Mouse (Mus musculus): ENCODE measurements around the gene Soga1. TPM values are rescaled to one million over a fixed set of nuclear protein-coding genes. Genes with fewer than 3 reads are reported as not detected.
A peak's percentile ranks its signal among the peaks of the same experiment; 100 is the strongest.

Soga1 gene
- polyA plus RNA-seq, 2 experiments from 2014 or later, result 0.05 TPM; not detected in 1

- no peak for ATAC-seq
Observed at GRCm38 (mm10) chr2:157035371-157035770, 43.7 kb downstream of the Soga1 start.

- ATAC-seq, result peak; percentile 46
Observed at GRCm38 (mm10) chr2:157030804-157031203, 48.2 kb downstream of the Soga1 start.

DNA sequence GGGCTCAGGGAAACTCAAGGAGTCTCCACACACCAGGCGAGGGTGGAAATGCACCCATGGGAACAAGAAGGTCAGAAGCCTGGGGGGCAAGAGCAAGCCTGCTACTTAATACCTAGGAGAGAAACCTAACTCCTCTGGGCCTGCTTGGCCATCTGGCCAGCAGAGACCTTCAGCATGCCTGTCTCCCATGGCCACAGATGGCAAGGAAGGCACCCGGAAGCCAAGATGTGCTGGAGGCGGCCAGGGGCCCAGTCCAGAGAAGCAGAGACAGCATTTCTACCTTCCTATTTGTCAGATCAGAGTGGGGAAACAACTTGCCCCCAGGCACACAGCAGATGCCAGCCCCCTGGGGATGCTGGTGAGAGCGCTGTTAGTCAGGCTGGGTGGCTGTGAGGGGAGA, 50.8 kb downstream of the Soga1 start:
- ATAC-seq, result no peak

DNA sequence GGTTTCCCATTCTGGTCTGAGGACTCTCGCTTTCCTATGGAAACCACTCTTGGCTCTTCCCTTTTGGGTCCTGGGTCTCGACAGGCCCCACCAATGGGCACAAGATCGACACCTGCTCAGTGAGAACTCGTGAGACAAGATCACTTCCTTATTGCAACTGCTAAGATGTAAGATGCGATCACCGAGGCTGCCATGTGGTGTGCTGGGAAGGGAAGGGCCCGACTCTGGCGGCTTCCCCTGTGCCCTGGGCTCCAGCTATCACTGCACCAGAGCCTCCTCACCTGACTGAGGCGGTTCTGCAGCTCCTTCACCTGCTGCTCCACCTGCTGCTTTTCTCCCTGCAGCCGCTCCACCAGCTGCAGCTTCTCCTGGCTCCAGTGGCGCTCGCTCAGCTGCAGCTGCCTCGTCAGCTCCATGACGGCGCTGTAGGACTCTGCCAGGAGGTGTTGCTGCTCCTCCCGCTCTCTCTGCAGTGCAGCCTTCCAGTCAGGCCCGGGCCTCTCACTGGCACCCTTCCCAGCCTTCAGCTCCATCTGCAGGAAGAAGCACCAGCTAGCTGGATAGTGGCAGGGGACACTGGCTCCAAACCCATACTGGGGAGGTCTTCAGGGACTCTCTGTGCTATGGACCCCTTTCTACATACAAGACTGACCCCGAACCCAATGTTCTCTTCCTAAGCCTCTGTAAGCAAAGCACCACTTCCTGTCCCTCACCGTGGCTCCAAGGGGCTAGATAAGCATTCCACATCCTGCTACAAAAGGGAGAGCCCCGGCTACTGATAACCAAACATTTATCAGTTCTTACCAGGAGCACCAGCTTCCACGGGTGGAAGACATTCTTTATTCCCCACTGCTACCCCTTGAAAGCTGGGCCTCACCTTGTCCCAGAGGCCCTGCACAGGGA, 51.7 kb downstream of the Soga1 start:
- ATAC-seq, result no peak

DNA sequence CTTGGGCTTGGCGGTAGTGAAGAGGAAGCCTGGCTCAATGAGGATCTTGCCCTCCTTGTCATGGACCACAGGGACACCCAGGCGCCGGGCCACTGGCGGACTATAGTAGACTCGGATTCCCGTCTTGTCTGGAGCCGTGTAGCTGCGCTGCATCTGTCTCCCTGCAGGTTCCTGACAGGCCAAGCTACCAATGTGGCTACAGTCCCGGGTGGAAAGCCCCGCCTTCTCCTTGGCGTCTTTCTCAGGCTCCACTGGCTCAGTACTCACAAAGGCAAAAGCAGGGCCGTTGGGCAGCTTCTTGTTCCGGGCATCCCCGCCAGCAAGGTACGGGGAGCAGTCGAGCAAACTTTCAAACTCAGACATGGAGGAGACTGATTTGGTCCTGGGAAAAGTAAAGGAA, 57.9 kb downstream of the Soga1 start:
- ATAC-seq, result no peak

- ATAC-seq, result no peak
Observed at GRCm38 (mm10) chr2:157019228-157019627, 59.8 kb downstream of the Soga1 start.

DNA sequence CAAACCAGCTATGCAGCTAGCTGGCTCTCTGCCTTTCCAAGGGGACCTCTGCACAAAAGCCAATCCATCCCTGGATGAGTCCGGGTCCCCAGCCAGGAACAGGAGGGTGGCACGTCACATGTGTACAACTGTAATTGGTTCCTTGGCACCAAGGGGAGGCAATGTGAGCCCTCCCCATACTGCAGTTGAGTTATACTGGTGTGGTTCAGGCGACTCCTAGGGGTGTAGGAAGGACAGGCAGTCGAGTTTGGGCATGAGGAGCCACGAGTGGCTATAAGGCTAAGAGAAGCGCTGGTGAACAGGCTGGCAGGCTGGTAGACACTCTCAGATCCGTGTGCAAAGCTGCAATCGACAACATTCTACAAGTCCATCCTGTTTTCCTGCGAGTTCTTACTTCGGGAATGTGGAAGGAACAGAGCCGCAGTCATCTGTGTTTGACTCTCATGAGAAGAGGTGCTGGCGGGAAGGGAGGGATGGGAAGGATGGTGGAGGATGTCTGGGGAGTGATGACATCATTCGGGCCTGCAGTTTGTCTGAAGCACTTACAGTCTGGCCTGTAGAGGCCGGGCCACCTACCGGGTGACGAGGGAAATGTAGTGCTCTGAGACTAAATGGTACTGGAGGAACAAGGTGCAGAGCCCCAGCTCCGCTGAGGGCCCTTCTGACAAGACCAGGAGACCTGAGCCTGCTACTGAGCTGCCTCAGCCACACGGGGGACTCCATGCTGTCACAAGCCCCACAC, 62.4 kb downstream of the Soga1 start:
- ATAC-seq, result no peak

- no peak for ATAC-seq
Observed at GRCm38 (mm10) chr2:157012341-157012740, 66.7 kb downstream of the Soga1 start.

DNA sequence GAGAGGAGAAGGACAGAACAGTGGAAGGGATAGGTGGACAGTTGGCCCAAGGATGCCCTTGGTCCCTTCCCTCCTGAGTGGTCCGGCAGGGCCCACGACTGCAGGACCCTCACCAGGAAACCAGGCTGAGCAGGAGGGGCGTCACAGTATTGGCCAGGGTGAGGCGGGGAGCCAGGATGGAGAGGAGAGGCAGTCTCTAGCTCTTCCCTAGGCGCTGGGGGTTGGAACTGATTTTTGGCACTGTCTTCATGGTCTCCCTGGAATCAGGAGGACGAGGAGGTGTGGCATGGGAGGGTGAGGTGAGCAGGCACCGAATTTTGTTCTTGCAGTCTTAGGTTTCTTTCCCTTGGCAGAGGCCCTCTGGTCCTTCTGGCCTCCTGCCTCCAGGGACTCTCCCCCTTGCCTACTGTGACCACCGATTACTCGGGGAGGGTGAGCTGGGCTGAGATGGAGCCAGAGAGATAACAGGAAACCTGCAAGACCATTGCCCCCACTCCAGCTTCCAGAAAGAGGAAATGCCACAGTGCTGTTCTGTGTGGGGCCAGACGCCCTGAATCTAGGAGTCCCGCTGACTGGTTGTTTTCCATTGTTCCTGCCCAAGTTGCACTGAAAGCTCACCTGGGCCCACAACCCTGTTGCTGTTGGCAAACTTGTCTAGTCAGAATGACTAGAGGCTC, 68.3 kb downstream of the Soga1 start:
- no peak for ATAC-seq

DNA sequence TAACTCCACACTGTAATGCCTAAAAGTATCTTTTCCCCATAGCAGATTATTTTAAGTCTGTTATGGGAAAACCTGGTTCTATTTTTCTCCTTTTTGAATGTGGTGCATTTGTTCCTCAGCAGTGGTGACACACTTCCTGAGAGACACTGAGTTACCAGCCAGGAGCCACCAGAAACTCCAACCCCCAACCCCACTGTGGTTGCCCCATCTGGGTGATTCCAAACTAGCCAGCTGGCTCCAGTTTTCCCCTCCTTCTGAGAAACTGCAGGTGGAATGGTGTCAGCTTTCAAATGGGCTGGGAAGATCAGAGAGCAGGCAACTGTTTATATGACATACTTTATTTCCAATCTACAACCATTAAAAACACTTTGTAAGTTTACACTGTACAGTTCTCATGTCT, 68.9 kb downstream of the Soga1 start:
- no peak for ATAC-seq

- no peak for ATAC-seq
Observed at GRCm38 (mm10) chr2:157008509-157008908, 70.5 kb downstream of the Soga1 start.

GRCm38 (mm10) chr2:157007234-157007596, 71.8 kb downstream of the Soga1 start:
- peak; percentile 32 for ATAC-seq

DNA sequence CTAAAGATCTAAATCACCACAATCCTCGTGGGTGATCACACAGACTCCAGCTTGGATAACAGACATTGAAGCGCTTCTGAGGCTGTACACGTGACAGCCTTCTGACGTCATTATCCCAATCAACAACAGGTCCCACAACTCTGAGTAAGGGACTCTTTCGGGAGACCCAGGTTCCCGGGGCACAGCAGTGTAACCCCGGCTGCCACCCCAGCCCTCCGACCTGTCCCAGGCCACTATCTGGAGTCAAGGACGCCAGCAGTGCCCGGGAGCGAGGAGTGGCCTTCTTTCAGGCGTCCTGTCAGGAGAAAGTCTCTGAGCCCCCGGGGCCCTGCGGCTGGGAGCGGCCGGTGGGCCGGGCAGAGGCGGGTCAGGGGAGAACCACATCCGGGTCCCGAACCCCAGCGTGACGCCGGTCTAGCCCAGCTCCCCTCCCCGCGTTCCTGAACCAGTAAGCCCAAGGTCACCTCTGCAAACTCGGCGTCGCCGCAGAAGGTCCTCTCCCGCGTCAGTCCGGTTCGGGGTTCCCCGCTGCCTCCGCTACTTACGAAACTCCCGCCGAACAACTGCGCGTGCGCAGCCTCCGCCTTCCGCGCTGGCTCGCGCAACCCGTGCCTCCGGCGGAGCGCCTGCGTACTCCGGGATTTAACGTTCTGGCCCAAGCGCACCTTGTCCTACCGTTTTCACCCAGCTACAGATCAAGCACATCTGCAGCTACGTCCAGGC, 72.4 kb downstream of the Soga1 start, which contains the start of gene Dsn1:
TSS of gene Dsn1 (minus strand) at position 644 of the 723 bp plus-strand sequence.
- peak; percentile 85 for ATAC-seq

GRCm38 (mm10) chr2:157002321-157002720, 76.7 kb downstream of the Soga1 start:
- ATAC-seq, result no peak

- ATAC-seq, result no peak
Observed at GRCm38 (mm10) chr2:156998263-156998662, 80.8 kb downstream of the Soga1 start.

- ATAC-seq, result peak; percentile 42
Observed at GRCm38 (mm10) chr2:156996576-156996975, 82.5 kb downstream of the Soga1 start.

GRCm38 (mm10) chr2:156991470-156992319, 87.4 kb downstream of the Soga1 start, which contains the start of gene Ndrg3:
TSS of gene Ndrg3 (minus strand) at chr2:156992056.
- ATAC-seq, result peak; percentile 92

DNA sequence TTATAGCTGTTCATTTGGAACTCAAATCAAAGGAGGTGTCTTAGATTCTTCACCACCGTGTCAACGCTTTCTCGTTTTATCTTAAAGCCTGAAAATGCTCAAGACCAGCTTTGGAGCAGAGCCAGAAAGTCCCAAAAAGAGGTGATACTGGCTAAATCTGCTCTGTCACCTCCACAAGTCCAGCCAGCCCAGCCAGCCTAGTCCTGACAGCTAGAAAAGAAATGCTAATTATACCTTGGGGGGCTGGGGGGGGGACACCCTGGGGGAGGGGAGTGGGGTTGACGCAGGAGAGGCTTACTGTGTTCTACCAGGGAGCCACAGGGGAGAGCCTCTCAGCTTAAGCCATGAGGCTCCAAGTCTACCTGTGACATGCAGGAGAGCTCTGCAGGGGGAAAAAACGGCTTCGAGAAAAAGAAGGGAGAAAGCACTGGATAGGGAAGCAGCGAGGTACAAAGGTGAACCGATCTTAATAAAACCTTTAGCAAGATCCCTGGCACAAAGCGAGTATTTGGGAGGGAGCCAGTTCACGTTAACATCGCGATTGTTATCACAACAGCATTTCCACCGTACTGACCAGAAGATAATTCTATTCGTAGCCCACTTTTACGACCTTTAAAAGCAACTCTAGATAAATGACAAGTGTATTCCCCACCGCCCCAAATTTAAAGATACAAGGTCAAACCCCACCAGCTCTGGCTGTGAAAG, 88.2 kb downstream of the Soga1 start:
- ATAC-seq, result no peak

DNA sequence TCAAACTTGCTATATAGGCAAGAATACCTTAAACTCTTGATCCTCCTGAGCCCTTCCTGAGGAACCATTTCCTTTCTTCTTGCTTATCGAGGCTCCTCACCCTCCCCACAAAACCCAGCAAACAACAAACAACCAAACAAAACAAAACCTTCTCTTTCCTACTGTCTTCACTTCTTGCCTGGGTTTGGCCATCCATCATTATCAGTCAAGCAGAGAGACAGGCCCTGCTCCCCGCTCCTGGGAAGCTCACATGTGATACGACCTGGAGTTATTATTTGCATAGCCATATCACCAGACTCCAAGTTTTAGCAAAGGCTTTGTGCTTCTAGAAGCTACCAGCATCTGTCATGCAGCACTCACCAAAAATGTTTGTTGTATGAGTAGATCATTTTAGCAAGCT, 91.7 kb downstream of the Soga1 start:
- no peak for ATAC-seq

DNA sequence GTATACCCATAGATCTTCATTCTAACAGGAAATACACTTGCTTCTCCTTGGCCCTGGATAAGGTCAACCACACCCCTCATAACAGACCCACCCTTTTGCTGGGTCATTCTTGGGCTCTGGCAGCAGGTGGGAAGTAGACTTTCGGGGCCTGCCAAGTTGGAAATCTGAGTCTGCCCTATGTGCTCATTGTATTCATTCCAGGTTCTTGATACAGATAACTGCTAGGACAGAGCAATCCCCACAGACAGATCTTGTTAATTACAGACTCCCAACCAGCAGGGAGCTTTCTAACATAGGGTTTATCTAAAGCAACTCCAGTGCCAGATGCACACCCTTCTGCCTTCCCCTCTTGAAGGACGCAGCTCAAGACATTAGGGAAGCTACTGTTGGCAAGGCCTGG, 96.2 kb downstream of the Soga1 start:
- ATAC-seq, result no peak

- no peak for ATAC-seq
Observed at GRCm38 (mm10) chr2:156981291-156981690, 97.8 kb downstream of the Soga1 start.
